Mouse (Mus musculus): ENCODE measurements around the gene Cdh10. TPM values are rescaled to one million over a fixed set of nuclear protein-coding genes. Genes with fewer than 3 reads are reported as not detected.

The Cdh10 gene
- polyA plus RNA-seq, 1 experiment from 2014 or later: 29.9 TPM

DNA sequence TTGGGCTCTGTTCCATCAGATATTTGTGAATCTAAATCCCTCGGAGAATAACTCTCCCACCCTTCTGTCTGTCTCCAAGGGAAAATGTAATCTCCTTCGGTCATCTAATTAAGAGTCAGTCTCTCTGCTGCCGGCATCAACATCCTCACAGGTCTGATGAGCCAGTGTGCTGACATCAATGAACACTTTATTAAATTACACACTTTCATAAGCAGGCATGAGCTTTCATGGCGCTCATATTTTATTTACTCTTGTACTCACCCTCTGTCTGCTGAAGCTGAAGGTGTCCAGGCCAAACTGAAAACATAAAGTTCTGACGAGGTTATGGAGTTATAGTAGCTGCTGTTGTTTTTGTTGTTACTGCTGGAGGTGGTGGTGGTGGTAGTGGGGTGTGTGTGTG lies 62.7 kb downstream of the Cdh10 start:
- no peak for ATAC-seq (ENCODE audit: low FRiP score, low read depth)
- H3K4me2 ChIP-seq: no peak overlapping the region
- WGBS: 47% methylated on average over 5 of the region's 5 CpGs

DNA sequence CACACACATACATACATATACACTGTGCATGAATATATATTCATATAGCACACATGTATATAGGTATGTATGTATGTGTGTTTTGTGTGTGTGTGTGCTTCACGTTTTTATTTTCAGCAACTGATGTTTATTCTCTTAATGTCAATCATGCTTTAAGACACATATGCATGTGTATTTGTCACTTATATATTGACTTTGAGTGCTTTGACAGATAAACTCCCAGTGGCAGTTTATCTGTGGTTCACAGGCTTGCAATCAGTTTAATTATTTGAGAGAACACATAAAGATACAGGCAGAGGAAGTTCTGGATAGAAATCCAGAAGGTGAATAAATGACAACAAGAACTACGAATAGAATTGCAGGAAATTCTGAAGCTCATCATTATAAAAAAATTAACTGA lies 67.9 kb downstream of the Cdh10 start:
- Histone ChIP-seq H3K4me2 (no peak overlapping the region), H3K27me3 (no peaks in the 10 kb centered on the region), H3K27ac (replicated peaks) (no peak overlapping the region), H3K4me1 (replicated peaks) (no peaks in the 10 kb centered on the region), H3K4me3 (no peak overlapping the region), H3K36me3 (no peaks in the 10 kb centered on the region), H3K9ac (no peak overlapping the region), H3K9me3 (no peaks in the 10 kb centered on the region)
- no peak for ATAC-seq (ENCODE audit: low FRiP score, low read depth)
- 83% methylated on average over 2 of the region's 2 CpGs for WGBS

More for the DNA sequence above, 62.7 kb downstream of the Cdh10 start:
- no peaks in the 10 kb centered on the region for H3K4me1 ChIP-seq (replicated peaks)
- no peaks in the 10 kb centered on the region for H3K9me3 ChIP-seq
- no peaks in the 10 kb centered on the region for H3K27me3 ChIP-seq
- no peaks in the 10 kb centered on the region for H3K36me3 ChIP-seq
- no peak overlapping the region for H3K9ac ChIP-seq
- no peak overlapping the region for H3K27ac ChIP-seq (replicated peaks)
- H3K4me3 ChIP-seq: no peak overlapping the region

GRCm38 (mm10) chr15:18888912-18889311 lies 70.2 kb downstream of the Cdh10 start:
- no peaks in the 10 kb centered on the region for H3K27me3 ChIP-seq
- no peaks in the 10 kb centered on the region for H3K36me3 ChIP-seq
- H3K9ac ChIP-seq: no peak overlapping the region
- 61% methylated on average over 2 of the region's 2 CpGs for WGBS
- H3K4me1 ChIP-seq (replicated peaks): no peaks in the 10 kb centered on the region
- ATAC-seq (ENCODE audit: low FRiP score, low read depth): no peak
- H3K4me2 ChIP-seq: no peak overlapping the region
- no peak overlapping the region for H3K27ac ChIP-seq (replicated peaks)
- H3K9me3 ChIP-seq: no peaks in the 10 kb centered on the region
- no peak overlapping the region for H3K4me3 ChIP-seq

- H3K4me2 ChIP-seq: no peak overlapping the region
- 81% methylated on average over 8 of the region's 8 CpGs for WGBS
- H3K27me3 ChIP-seq: no peaks in the 10 kb centered on the region
- H3K36me3 ChIP-seq: no peaks in the 10 kb centered on the region
- no peak overlapping the region for H3K4me3 ChIP-seq
- H3K9me3 ChIP-seq: no peaks in the 10 kb centered on the region
- no peaks in the 10 kb centered on the region for H3K4me1 ChIP-seq (replicated peaks)
- no peak for ATAC-seq (ENCODE audit: low FRiP score, low read depth)
- no peak overlapping the region for H3K9ac ChIP-seq
- no peak overlapping the region for H3K27ac ChIP-seq (replicated peaks)
Measured at GRCm38 (mm10) chr15:18890358-18890757, 71.6 kb downstream of the Cdh10 start.

DNA sequence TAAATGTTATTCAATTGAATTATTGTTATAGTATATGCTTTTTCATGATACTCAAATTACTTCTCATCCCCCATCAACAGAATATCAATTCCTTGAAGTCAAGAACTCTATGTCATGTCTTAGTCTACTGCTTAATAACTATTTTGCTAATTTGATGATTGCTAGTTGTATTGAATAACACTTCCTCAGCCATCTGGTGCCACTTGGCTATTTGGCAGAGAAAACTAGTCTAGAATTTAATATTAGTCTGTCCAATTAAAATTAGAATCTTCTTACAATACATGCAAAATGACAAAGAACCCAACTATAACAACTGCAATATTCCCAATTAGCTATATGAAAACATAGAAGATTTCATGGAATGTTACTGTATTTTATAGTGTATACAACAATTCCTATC lies 82.0 kb downstream of the Cdh10 start:
- H3K4me2 ChIP-seq: no peak overlapping the region
- no peaks in the 10 kb centered on the region for H3K4me1 ChIP-seq (replicated peaks)
- H3K9me3 ChIP-seq: no peaks in the 10 kb centered on the region
- no peaks in the 10 kb centered on the region for H3K27me3 ChIP-seq
- no peak overlapping the region for H3K4me3 ChIP-seq
- ATAC-seq (ENCODE audit: low FRiP score, low read depth): no peak
- no peaks in the 10 kb centered on the region for H3K36me3 ChIP-seq
- H3K9ac ChIP-seq: no peak overlapping the region
- no peak overlapping the region for H3K27ac ChIP-seq (replicated peaks)

- no peaks in the 10 kb centered on the region for H3K9me3 ChIP-seq
- WGBS: 82% methylated on average over 2 of the region's 2 CpGs
Measured at GRCm38 (mm10) chr15:18904131-18904530, 85.4 kb downstream of the Cdh10 start.

DNA sequence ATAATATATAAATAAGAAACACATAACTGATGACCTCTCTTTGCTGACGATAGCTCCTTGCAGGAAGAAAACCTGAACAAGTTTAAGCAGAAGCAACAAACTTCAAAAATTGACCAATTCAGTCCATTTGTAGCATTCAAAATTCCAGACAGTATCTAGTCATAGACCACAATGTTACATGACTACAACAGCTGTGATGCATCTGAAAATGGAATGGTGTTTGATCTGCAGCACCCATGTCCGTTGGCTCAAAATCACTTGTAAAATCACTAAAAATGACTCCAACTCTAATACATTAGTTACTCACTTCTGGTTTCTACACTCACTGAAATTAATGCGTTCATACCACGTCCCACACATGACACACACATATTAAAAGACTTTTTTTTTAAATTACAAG lies 91.9 kb downstream of the Cdh10 start:
- Histone ChIP-seq H3K4me3 (no peak overlapping the region), H3K36me3 (no peaks in the 10 kb centered on the region), H3K4me2 (no peak overlapping the region), H3K27ac (replicated peaks) (no peak overlapping the region), H3K9me3 (no peaks in the 10 kb centered on the region), H3K27me3 (no peaks in the 10 kb centered on the region), H3K9ac (no peak overlapping the region), H3K4me1 (replicated peaks) (no peaks in the 10 kb centered on the region)
- ATAC-seq (ENCODE audit: low FRiP score, low read depth): no peak
- WGBS: 92% methylated on average over 4 of the region's 4 CpGs

More at GRCm38 (mm10) chr15:18904131-18904530, 85.4 kb downstream of the Cdh10 start:
- H3K27ac ChIP-seq (replicated peaks): no peak overlapping the region
- no peaks in the 10 kb centered on the region for H3K4me1 ChIP-seq (replicated peaks)
- no peak overlapping the region for H3K9ac ChIP-seq
- no peaks in the 10 kb centered on the region for H3K27me3 ChIP-seq
- H3K4me2 ChIP-seq: no peak overlapping the region
- ATAC-seq (ENCODE audit: low FRiP score, low read depth): no peak
- H3K4me3 ChIP-seq: no peak overlapping the region
- no peaks in the 10 kb centered on the region for H3K36me3 ChIP-seq

DNA sequence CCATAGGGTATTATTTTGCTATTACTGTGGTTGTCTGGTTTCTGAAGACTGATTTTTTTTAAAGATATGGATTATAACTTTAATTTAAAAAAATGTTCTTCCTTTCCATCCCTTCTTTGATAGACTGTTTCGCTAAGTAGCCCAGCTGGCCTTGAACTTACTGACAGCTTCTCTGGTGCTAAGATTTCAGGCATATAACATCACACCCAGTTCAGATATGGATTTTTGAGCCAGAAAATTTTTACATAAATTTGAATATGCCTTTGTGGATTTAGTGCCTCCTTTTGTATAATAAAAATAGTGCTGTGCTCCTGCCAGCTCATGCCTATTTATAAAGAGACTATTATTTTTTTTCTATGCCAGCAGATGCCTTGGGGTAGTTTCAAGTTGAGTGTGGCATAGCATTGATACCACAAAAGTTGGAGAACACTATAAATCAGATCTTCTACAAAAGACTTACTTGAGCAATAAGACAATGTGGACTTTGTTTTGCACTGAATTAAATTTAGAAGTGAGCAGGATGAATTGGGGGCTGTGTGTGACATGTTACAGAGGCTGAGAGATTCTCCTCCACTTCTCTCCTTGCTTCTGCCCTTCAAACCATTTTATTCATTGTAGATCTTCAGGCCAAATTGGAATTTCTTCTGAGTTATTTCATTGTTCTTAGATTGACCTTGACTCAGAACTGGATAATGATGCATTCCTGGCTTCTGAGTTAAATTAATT lies 106.8 kb downstream of the Cdh10 start:
- no peak for ATAC-seq (ENCODE audit: low FRiP score, low read depth)
- no peak overlapping the region for H3K4me3 ChIP-seq
- H3K27me3 ChIP-seq: no peaks in the 10 kb centered on the region
- H3K9me3 ChIP-seq: no peaks in the 10 kb centered on the region
- H3K27ac ChIP-seq (replicated peaks): no peak overlapping the region
- no peak overlapping the region for H3K9ac ChIP-seq
- H3K36me3 ChIP-seq: no peaks in the 10 kb centered on the region
- 89% methylated on average over 1 of the region's 1 CpGs for WGBS
- H3K4me2 ChIP-seq: no peak overlapping the region
- H3K4me1 ChIP-seq (replicated peaks): no peaks in the 10 kb centered on the region

DNA sequence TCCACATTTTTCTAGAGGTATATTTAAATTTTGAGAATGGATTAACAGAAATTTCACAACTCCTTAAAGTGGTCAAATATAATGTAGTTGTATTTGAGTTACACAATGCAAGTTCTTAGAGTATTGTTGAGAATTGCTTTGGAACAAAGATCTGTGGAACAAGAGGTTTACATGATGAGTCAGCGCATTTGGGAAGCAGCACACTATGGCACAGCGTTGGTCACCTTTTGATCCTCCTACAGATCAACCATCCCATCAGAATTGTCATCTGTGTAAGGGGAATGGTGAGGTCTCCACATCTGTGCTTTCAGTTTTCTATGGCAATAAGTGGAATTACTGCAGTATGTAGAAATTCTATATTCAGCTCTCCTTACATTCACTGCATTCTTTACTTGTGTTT lies 108.2 kb downstream of the Cdh10 start:
- no peak overlapping the region for H3K27ac ChIP-seq (replicated peaks)
- no peaks in the 10 kb centered on the region for H3K4me1 ChIP-seq (replicated peaks)
- H3K4me2 ChIP-seq: no peak overlapping the region
- no peak overlapping the region for H3K4me3 ChIP-seq
- H3K36me3 ChIP-seq: no peaks in the 10 kb centered on the region
- no peaks in the 10 kb centered on the region for H3K27me3 ChIP-seq
- 90% methylated on average over 2 of the region's 2 CpGs for WGBS
- no peak for ATAC-seq (ENCODE audit: low FRiP score, low read depth)
- H3K9ac ChIP-seq: no peak overlapping the region
- H3K9me3 ChIP-seq: no peaks in the 10 kb centered on the region

DNA sequence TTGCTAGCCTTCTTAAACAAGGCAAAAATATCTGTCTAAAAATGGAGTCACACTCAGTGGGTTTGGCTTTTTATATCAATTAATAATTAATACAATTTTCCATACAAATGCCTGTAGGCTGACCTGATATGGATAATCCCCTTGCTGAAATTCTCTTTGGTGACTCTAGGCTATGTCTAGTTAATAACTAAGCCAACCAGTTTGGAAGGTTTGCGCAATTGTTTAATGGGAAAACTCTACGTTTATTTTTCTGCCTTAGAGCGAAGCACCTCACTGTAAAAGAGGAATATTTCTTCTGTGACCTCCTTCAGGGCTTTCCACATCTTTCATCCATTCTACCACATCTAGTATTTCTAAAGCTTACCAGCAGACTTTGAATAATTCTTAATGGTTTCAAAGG lies 133.5 kb downstream of the Cdh10 start:
- Histone ChIP-seq H3K4me3 (no peak overlapping the region), H3K9ac (no peak overlapping the region), H3K4me2 (no peak overlapping the region), H3K36me3 (no peaks in the 10 kb centered on the region), H3K4me1 (replicated peaks) (no peaks in the 10 kb centered on the region), H3K27ac (replicated peaks) (no peak overlapping the region), H3K9me3 (no peaks in the 10 kb centered on the region), H3K27me3 (no peaks in the 10 kb centered on the region)
- WGBS: 93% methylated on average over 3 of the region's 3 CpGs
- no peak for ATAC-seq (ENCODE audit: low FRiP score, low read depth)

DNA sequence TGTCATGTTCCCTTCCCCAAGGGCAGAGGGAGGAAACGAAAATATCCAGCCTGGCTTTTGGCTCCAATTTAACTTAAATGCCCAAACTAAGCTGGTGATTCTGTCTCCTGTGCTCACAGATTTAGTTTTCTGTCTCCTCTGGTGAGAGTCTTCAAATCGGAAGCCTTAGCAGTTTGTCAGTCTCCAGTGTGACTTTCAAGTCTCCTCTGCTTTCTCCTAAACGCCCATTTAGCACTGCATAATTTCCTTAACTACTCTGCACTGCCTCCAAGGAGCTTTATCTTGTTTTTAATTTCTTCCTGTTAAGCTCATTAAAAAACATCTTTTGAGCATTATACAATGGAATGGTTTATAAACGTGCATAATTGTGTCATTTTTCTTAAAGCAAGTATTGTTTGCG lies 156.3 kb downstream of the Cdh10 start:
- Histone ChIP-seq H3K4me1 (replicated peaks) (no peaks in the 10 kb centered on the region), H3K4me2 (no peak overlapping the region), H3K9ac (no peak overlapping the region), H3K27ac (replicated peaks) (0 out of 2 replicates have a peak overlapping the region, but pooled peaks have one; percentile 40), H3K4me3 (no peak overlapping the region), H3K27me3 (no peaks in the 10 kb centered on the region), H3K36me3 (no peaks in the 10 kb centered on the region), H3K9me3 (no peaks in the 10 kb centered on the region)
- WGBS: 58% methylated on average over 5 of the region's 5 CpGs
- ATAC-seq (ENCODE audit: low FRiP score, low read depth): no peak

DNA sequence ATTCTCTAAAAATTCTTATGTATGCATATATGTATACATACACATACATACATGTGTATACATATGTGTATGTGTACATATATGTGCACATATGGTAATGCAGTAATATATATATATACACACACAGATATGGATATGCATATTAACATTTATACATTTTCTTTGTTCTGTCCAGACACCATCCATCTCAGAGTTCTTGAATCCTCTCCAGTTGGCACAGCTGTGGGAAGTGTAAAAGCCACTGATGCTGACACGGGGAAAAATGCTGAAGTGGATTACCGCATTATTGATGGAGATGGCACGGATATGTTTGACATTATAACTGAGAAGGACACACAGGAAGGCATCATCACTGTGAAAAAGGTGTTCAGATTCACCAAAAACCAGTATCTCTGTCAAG lies 166.1 kb downstream of the Cdh10 start:
- Histone ChIP-seq H3K27me3 (no peaks in the 10 kb centered on the region), H3K4me1 (replicated peaks) (no peaks in the 10 kb centered on the region), H3K9ac (no peak overlapping the region), H3K36me3 (no peaks in the 10 kb centered on the region), H3K4me3 (no peak overlapping the region), H3K9me3 (no peaks in the 10 kb centered on the region), H3K4me2 (no peak overlapping the region), H3K27ac (replicated peaks) (no peak overlapping the region)
- WGBS: 65% methylated on average over 3 of the region's 3 CpGs
- no peak for ATAC-seq (ENCODE audit: low FRiP score, low read depth)

- Histone ChIP-seq H3K9ac (no peak overlapping the region), H3K4me2 (no peak overlapping the region), H3K27me3 (no peaks in the 10 kb centered on the region), H3K4me1 (replicated peaks) (no peaks in the 10 kb centered on the region), H3K9me3 (no peaks in the 10 kb centered on the region), H3K4me3 (no peak overlapping the region), H3K27ac (replicated peaks) (no peak overlapping the region), H3K36me3 (no peaks in the 10 kb centered on the region)
- 61% methylated on average over 1 of the region's 1 CpGs for WGBS
- no peak for ATAC-seq (ENCODE audit: low FRiP score, low read depth)
Measured at GRCm38 (mm10) chr15:18987671-18988070, 168.9 kb downstream of the Cdh10 start.
